Mouse (Mus musculus) CH12.LX (cell line): ENCODE data around the gene Diaph2. TPM values are rescaled to one million over a fixed set of nuclear protein-coding genes. Genes with fewer than 3 reads are reported as not detected.

ENCODE experiments used
- DNase-seq: peaks from one replicate; pipeline ENCODE4 v3.0.0-alpha.2; 2013; ENCODE audit errors: extremely low read depth
- H3K27ac ChIP-seq: 2 replicates; pipeline ENCODE4 v1.5.1; 2012; ENCODE audit warnings: low read depth, mild to moderate bottlenecking, control low read depth, moderate library complexity; ENCODE audit not compliant: insufficient read depth
- H3K27me3 ChIP-seq: replicated peaks from 2 replicates; pipeline ENCODE3; 2012; ENCODE audit warnings: inconsistent platforms
- H3K36me3 ChIP-seq, 2 experiments: replicated peaks in 1 of 2; 2 replicates each; pipeline versions ENCODE3 to v1.6.1; 2012; ENCODE audit warnings: inconsistent platforms in 1 of 2, low read length in 1 of 2, mild to moderate bottlenecking in 1 of 2, mixed read lengths in 1 of 2, moderate library complexity in 1 of 2; ENCODE audit not compliant: control insufficient read depth in 1 of 2, insufficient read depth in 1 of 2
- H3K4me1 ChIP-seq, 2 experiments: 2 replicates each; pipeline ENCODE4 v1.6.1; 2012; ENCODE audit warnings: inconsistent platforms in 1 of 2, moderate library complexity in 1 of 2; ENCODE audit not compliant: insufficient read depth in 2 of 2, control insufficient read depth in 1 of 2
- H3K4me2 ChIP-seq: 2 replicates; pipeline ENCODE4 v1.6.1; 2012; ENCODE audit warnings: low read depth, mild to moderate bottlenecking, control low read depth; ENCODE audit not compliant: poor library complexity, insufficient read depth, severe bottlenecking
- H3K4me3 ChIP-seq, 3 experiments: fragments of 150-350 bp in 1 of 3; sonication (generic) in 1 of 3; replicated peaks in 1 of 3; 2 replicates each; pipeline versions ENCODE3 to v1.5.1; 2011 to 2012; ENCODE audit warnings: low read depth in 2 of 3, low read length in 2 of 3, mild to moderate bottlenecking in 2 of 3, moderate library complexity in 2 of 3, control low read depth in 1 of 3, improper control_type of control experiment in 1 of 3, inconsistent platforms in 1 of 3, mixed read lengths in 1 of 3; ENCODE audit not compliant: poor library complexity in 1 of 3
- H3K79me2 ChIP-seq: replicated peaks from 2 replicates; pipeline ENCODE4 v1.6.1; 2012; ENCODE audit warnings: mild to moderate bottlenecking, moderate library complexity; ENCODE audit not compliant: control insufficient read depth, poor library complexity, insufficient read depth, severe bottlenecking; ENCODE audit errors: extremely low read depth
- H3K9ac ChIP-seq: 2 replicates; pipeline ENCODE4 v1.6.1; 2012; ENCODE audit warnings: low read depth, mild to moderate bottlenecking, control low read depth, moderate library complexity; ENCODE audit not compliant: insufficient read depth
- H3K9me3 ChIP-seq: replicated peaks from 2 replicates; pipeline ENCODE3; 2012; ENCODE audit warnings: low read length, inconsistent platforms, mixed read lengths
- BHLHE40 ChIP-seq: IDR thresholded peaks from 2 replicates; pipeline ENCODE4 v1.6.1; 2011; ENCODE audit warnings: mild to moderate bottlenecking, low read depth, low read length, improper control_type of control experiment
- CTCF ChIP-seq, 2 experiments: IDR thresholded peaks in 1 of 2; conservative IDR thresholded peaks in 1 of 2; 2 replicates each; pipeline ENCODE4 v1.5.1; 2011 to 2012; ENCODE audit warnings: low read depth in 2 of 2, low read length in 2 of 2, improper control_type of control experiment in 1 of 2, inconsistent platforms in 1 of 2, mild to moderate bottlenecking in 1 of 2, moderate library complexity in 1 of 2
- E2F4 ChIP-seq: IDR thresholded peaks from 2 replicates; pipeline ENCODE4 v1.6.1; 2011; ENCODE audit warnings: low read depth, low read length, improper control_type of control experiment; ENCODE audit not compliant: insufficient replicate concordance
- ELF1 ChIP-seq: IDR thresholded peaks from 2 replicates; pipeline ENCODE4 v1.6.1; 2014; ENCODE audit warnings: low read depth, mild to moderate bottlenecking, inconsistent platforms, low read length, improper control_type of control experiment
- EP300 ChIP-seq: IDR thresholded peaks from 2 replicates; pipeline ENCODE4 v1.6.1; 2011; ENCODE audit warnings: low read length, improper control_type of control experiment
- ETS1 ChIP-seq: conservative IDR thresholded peaks from 2 replicates; pipeline ENCODE4 v1.6.1; 2012; ENCODE audit warnings: low read depth, mild to moderate bottlenecking, inconsistent platforms, low read length, improper control_type of control experiment, moderate library complexity
- IRF4 ChIP-seq: IDR thresholded peaks from 2 replicates; pipeline ENCODE4 v1.6.1; 2014; ENCODE audit warnings: low read depth, mild to moderate bottlenecking, inconsistent platforms, low read length, improper control_type of control experiment
- JUN ChIP-seq: IDR thresholded peaks from 2 replicates; pipeline ENCODE4 v1.6.1; 2011; ENCODE audit warnings: low read depth, mild to moderate bottlenecking, low read length, improper control_type of control experiment, moderate library complexity; ENCODE audit not compliant: insufficient read depth
- KAT2A ChIP-seq: IDR thresholded peaks from 2 replicates; pipeline ENCODE4 v1.6.1; 2012; ENCODE audit warnings: low read length, improper control_type of control experiment, inconsistent platforms; ENCODE audit not compliant: insufficient replicate concordance
- MAFK ChIP-seq: IDR thresholded peaks from 2 replicates; pipeline ENCODE4 v1.6.1; 2011; ENCODE audit warnings: low read length, improper control_type of control experiment; ENCODE audit not compliant: insufficient replicate concordance
- MAX ChIP-seq: IDR thresholded peaks from 2 replicates; pipeline ENCODE4 v1.6.1; 2011; ENCODE audit warnings: low read length, improper control_type of control experiment
- MAZ ChIP-seq: IDR thresholded peaks from 2 replicates; pipeline ENCODE4 v1.6.1; 2012; ENCODE audit warnings: low read depth, mild to moderate bottlenecking, inconsistent platforms, low read length, improper control_type of control experiment, moderate library complexity
- MEF2A ChIP-seq: IDR thresholded peaks from 2 replicates; pipeline ENCODE4 v1.6.1; 2014; ENCODE audit warnings: low read depth, mild to moderate bottlenecking, inconsistent platforms, low read length, improper control_type of control experiment, borderline replicate concordance
- MYC ChIP-seq: IDR thresholded peaks from 2 replicates; pipeline ENCODE4 v1.6.1; 2011; ENCODE audit warnings: low read depth, mild to moderate bottlenecking, improper control_type of control experiment, low read length
- NELFE ChIP-seq: IDR thresholded peaks from 2 replicates; pipeline ENCODE4 v1.6.1; 2011; ENCODE audit warnings: low read depth, low read length, improper control_type of control experiment
- POLR2A ChIP-seq: IDR thresholded peaks from 2 replicates; pipeline ENCODE4 v1.6.1; 2011; ENCODE audit warnings: low read depth, mild to moderate bottlenecking, improper control_type of control experiment, low read length
- POLR2AphosphoS2 ChIP-seq: IDR thresholded peaks from 2 replicates; pipeline ENCODE4 v1.6.1; 2011; ENCODE audit warnings: low read depth, low read length, improper control_type of control experiment
- SMC3 ChIP-seq: IDR thresholded peaks from 2 replicates; pipeline ENCODE4 v1.6.1; 2011; ENCODE audit warnings: low read depth, low read length, improper control_type of control experiment
- USF2 ChIP-seq: conservative IDR thresholded peaks from 2 replicates; pipeline ENCODE4 v1.6.1; 2011; ENCODE audit warnings: low read depth, low read length, improper control_type of control experiment
- ZMIZ1 ChIP-seq: IDR thresholded peaks from 2 replicates; pipeline ENCODE4 v1.6.1; 2012; ENCODE audit warnings: low read depth, mild to moderate bottlenecking, inconsistent platforms, low read length, improper control_type of control experiment
- ZNF384 ChIP-seq: IDR thresholded peaks from 2 replicates; pipeline ENCODE4 v1.6.1; 2012; ENCODE audit warnings: low read depth, low read length, improper control_type of control experiment, inconsistent platforms
- dilution Hi-C: fragments of 300-500 bp; cut with MboI; formaldehyde crosslinking; loops from 2 replicates; pipeline ENCODE4 v1.14.3; 2020; ENCODE audit warnings: low sequenced_read_pairs; ENCODE audit not compliant: extremely low pct_unique_long_range_greater_than_20kb, extremely low pct_ligation_motif_present
- in situ Hi-C: fragments of 300-500 bp; cut with MboI; formaldehyde crosslinking; loops from 3 replicates; pipeline ENCODE4 v1.14.3; 2019; ENCODE audit warnings: low sequenced_read_pairs, low pct_ligation_motif_present, low pct_unique_long_range_greater_than_20kb, mixed read lengths
- polyA plus RNA-seq: library from polyadenylated mRNA; unstranded; fragments of >175 nt; gene quantifications from 2 replicates; pipeline ENCODE4 v1.2.1, GENCODE M21; 2012; ENCODE audit warnings: low read depth; ENCODE audit not compliant: insufficient read length
- total RNA-seq, 2 experiments: library from RNA; depleted of rRNA; stranded (reverse); fragments of 300-350 nt in 1 of 2; fragments of >200 nt in 1 of 2; gene quantifications; 2 replicates each; pipeline ENCODE4 v1.2.3; 2012 to 2014

The Diaph2 gene
- total and polyA plus RNA-seq, 3 experiments, result not detected

DNA sequence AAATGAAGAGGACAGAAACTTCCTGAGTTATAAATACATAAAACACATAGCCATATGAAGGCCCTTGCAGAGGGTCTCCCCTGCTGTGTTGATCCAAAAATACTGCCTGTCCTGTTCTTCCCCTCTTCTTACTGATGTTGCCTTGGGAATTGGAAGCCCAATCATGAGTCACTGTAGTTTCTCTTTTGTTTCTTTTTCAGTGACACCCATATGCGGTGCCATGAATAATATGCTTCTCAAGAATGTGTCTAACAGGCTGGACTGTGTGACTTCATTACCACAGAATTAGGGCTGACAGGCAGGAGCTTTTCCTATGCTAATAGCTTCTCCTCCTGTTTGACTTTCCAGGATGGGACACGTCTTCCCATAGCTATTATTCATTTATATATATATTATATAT, 21.1 kb downstream of the Diaph2 start:
- H3K79me2 ChIP-seq, result no peaks in the 10 kb centered on the region
- TF ChIP-seq BHLHE40 (no peak), MEF2A (no peak), MAFK (no peak), POLR2A (no peak), ELF1 (no peak), JUN (no peak), ZMIZ1 (no peak), IRF4 (no peak), EP300 (no peak), E2F4 (no peak), SMC3 (no peak), NELFE (no peak), POLR2AphosphoS2 (no peak), USF2 (no peak), ZNF384 (no peak), MAZ (no peak)
- dilution Hi-C loops, result no loop called here
- no peak overlapping the region for H3K9ac ChIP-seq
- no peaks in the 10 kb centered on the region for H3K27me3 ChIP-seq
- H3K4me3 ChIP-seq, result no peak overlapping the region
- no peak overlapping the region for H3K4me2 ChIP-seq
- H3K36me3 ChIP-seq, result no peaks in the 10 kb centered on the region
- in situ Hi-C loops, result no loop called here
- H3K9me3 ChIP-seq, result no peaks in the 10 kb centered on the region
- H3K4me1 ChIP-seq, result no peaks in the 10 kb centered on the region
- no peak for DNase-seq
- no peak overlapping the region for H3K27ac ChIP-seq

GRCm38 (mm10) chrX:129773556-129774255, 24.2 kb downstream of the Diaph2 start:
- Histone ChIP-seq H3K4me1 (no peaks in the 10 kb centered on the region), H3K9ac (no peak overlapping the region), H3K27me3 (no peaks in the 10 kb centered on the region), H3K79me2 (no peaks in the 10 kb centered on the region), H3K4me2 (no peak overlapping the region), H3K36me3 (no peaks in the 10 kb centered on the region), H3K27ac (no peak overlapping the region), H3K9me3 (no peaks in the 10 kb centered on the region), H3K4me3 (no peak overlapping the region)
- in situ Hi-C loops, result no loop called here
- dilution Hi-C loops, result no loop called here
- TF ChIP-seq MAX, result no peak
- TF ChIP-seq ETS1, result no peak
- TF ChIP-seq USF2, result no peak
- no peak for TF ChIP-seq MEF2A
- TF ChIP-seq KAT2A, result no peak
- no peak for TF ChIP-seq MYC
- TF ChIP-seq CTCF (conservative IDR thresholded peaks at IDR 0.05 in 1 of 2, IDR thresholded peaks at IDR 0.05 in 1 of 2; ENCODE audit: low read depth in 2 of 2, low read length in 2 of 2), result no peak
- no peak for TF ChIP-seq ELF1
- TF ChIP-seq NELFE, result no peak
- no peak for DNase-seq
